Mouse (Mus musculus): ENCODE measurements at regions not wholly inside any gene's neighbourhood (a gene's known extent, or its start where the extent isn't known, plus 50 kb on each side); places are given as distances from the start of the nearest gene placed in this dataset.

DNA sequence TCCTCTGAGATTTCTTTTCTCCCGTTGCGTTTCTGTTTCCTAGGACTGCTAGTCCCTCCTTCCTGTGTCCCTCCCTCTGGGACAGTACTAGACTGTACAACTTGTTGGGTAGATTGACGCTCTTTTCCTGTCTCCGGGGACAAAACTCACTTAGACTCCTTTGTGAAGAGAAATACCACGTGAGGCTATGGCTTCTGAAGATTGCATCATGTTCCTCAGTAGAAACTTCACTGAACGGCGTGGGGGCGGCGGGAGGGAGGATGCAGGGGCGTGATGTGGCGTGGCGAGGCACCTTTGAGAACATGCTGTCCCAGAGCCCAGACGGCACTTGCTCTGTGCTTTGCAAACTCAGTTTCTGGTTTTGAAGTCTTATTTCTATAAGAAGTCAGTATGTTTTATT is 78.5 kb downstream of the Spata18 start:
- DNase-seq (ENCODE audit: low spot score in 2 of 2), result no peak

GRCm38 (mm10) chr5:73731423-73731822 is 80.2 kb downstream of the Spata18 start:
- no peak for DNase-seq (ENCODE audit: low spot score in 2 of 2)

GRCm38 (mm10) chr5:73731991-73732565 is 80.9 kb downstream of the Spata18 start:
- DNase-seq (ENCODE audit: low spot score in 2 of 2), result no peak

DNA sequence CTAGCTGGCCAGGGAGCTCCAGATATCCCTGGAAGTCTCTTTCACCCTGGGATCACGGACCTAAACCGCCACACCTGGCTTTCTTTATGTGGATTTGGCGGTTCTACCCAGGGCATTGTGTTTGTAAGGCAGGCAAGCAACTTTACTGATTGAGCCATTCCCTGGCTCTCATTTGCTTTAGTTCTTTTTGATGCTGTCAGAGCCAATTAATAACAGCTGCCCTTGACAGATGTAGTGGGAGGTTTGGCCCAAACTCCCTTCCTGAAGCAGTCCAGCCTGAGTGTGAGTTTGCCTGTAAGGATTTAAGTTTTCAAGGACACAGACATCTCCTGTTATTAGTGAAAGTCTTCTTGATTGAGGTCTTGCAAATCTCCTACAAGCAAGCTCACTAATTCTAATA is 89.6 kb downstream of the Spata18 start:
- no peak for DNase-seq (ENCODE audit: low spot score in 2 of 2)

GRCm38 (mm10) chr5:73741441-73741840 is 90.3 kb downstream of the Spata18 start:
- DNase-seq (ENCODE audit: low spot score in 2 of 2), result no peak

- DNase-seq (ENCODE audit: low spot score in 2 of 2), result no peak
Observed at GRCm38 (mm10) chr5:73743953-73744352, 92.8 kb downstream of the Spata18 start.

GRCm38 (mm10) chr5:73749791-73750190 is 98.6 kb downstream of the Spata18 start:
- DNase-seq (ENCODE audit: low spot score in 2 of 2), result no peak

- no peak for DNase-seq (ENCODE audit: low spot score in 2 of 2)
Observed at GRCm38 (mm10) chr5:73752225-73752644, 101.1 kb downstream of the Spata18 start.

DNA sequence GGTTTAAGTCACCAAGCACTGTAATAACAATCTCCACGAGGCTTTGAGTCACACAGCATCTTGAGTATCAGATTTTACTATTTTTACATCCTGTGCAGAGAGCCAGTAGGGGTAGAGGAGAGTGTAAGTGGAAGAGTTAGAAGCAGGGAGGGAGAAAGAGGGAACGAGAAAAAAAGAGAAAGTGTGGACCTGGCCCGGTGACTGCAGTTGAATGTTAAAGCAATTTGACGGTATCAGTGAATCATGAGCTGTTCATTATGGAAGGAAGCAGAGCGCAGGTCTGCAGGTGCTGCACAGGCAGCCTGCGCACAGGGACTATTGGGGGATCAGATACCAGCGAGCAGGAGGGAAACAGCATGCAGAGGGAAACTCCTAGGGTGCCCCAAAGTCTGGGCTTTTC is 102.6 kb downstream of the Spata18 start:
- no peak for DNase-seq (ENCODE audit: low spot score in 2 of 2)

GRCm38 (mm10) chr5:73758534-73758933 is 107.4 kb downstream of the Spata18 start:
- DNase-seq (ENCODE audit: low spot score in 2 of 2), result no peak

DNA sequence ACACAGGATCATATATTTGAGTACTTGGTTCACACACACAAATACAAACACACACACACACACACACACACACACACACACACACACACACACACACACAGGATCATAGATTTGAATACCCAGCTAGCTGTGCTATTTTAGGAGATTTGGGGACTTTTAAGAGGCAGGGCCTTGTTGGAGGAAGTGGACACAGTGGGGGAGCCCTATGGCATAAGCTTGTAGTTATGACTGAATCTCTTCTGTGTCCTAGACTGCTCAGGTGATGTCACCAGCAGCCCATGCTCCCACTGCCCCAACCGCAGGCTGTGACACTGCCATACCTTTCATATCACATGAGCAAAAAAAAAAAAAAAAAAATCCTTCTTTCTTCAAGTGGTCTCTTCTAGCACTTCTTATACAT is 110.1 kb downstream of the Spata18 start:
- DNase-seq (ENCODE audit: low spot score in 2 of 2), result no peak

DNA sequence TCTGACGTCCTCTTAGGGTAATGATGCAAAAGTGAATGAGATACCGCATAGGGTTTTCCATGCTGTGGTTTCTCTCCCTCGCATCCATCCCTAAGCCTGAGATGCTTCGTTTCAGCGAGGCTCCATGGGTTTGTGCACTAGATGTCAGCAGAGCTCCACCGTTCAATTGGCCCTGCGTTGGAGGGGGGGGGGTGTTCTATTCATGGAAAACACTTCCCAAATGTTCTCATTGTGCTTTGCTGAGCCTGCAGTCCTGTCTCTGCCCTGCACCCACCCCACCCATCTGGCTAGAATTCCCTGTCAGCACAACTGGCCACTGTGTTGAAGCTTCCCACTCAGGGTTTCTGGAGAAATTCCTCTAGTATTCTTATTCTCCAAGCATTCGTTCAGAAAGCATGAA is 110.5 kb downstream of the Spata18 start:
- peak; percentile 76 to 84 for DNase-seq (ENCODE audit: low spot score in 2 of 2)

GRCm38 (mm10) chr5:73764226-73764625 is 113.0 kb downstream of the Spata18 start:
- no peak for DNase-seq (ENCODE audit: low spot score in 2 of 2)

- no peak for DNase-seq (ENCODE audit: low spot score in 2 of 2)
Observed at GRCm38 (mm10) chr5:73765466-73765865, 114.3 kb downstream of the Spata18 start.

GRCm38 (mm10) chr5:73768253-73768652 is 117.1 kb downstream of the Spata18 start:
- no peak for DNase-seq (ENCODE audit: low spot score in 2 of 2)

DNA sequence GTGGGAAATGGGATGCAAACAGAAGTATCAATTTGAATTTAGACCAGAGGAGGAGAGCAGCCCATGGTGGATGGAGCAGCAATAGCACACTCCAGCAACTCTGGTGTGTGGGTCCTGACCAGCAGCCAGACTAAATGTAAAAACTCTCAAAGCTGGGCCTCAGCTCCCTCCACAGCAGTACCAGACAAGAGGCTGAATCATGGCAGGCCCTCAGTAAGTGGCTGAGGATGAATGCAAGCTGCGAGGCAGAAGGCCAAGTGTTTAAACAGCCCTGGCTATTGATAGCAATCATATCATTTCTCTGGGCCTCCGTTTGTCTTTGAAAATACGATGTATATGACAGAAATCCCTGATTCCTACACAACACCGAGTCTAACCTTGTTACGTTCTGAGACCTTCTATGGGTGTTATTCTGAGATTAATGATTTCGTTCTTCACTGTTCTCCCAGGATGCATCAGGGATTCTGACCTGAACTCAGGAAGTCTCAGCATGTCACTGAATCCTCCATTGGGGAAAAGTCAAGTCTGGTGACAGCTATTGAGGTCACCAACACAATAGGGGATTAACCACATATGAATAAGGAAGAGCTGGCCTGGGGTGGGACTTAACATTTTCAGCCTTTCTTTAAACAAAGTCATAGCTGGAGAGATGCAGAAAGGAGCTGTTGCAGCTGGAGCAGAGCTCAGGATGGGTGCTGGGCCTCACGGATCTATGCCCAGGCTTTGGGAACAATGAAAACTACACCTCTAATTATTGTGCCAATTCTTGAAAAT is 124.8 kb downstream of the Spata18 start:
- DNase-seq (ENCODE audit: low spot score in 2 of 2), result no peak

DNA sequence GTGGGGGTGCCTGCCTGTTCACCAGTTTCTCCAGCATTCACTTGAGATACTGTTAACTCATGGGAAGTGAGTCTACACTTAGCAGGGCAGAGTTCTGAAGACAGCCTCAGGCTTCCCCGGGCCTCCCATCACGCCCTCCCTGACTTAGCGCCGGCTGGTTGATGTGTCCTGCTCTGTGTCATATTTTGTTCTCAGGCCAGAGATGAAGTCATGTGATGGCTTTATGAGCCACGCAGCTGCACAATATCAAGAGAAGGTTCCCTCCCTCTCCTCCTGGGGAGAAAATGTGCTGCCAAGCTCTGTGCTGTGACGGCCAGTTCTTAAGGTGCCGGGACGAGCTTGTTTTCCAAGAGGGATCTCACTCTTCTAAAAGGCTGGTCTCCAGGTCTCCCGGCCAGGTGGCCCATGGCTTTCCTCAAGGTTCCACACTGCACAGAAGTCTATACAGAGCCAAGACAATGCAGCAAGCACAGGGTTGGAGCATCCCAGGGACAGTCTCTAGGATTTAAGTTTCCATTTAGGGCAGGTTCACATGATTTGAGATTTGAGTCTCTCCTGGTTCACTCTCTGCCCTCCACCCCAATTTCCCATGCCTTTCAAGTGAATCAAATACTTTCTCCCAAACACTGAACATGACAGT is 126.2 kb downstream of the Spata18 start:
- DNase-seq (ENCODE audit: low spot score in 2 of 2), result no peak

GRCm38 (mm10) chr5:73781190-73781940 is 130.2 kb downstream of the Spata18 start:
- DNase-seq (ENCODE audit: low spot score in 2 of 2), result no peak

DNA sequence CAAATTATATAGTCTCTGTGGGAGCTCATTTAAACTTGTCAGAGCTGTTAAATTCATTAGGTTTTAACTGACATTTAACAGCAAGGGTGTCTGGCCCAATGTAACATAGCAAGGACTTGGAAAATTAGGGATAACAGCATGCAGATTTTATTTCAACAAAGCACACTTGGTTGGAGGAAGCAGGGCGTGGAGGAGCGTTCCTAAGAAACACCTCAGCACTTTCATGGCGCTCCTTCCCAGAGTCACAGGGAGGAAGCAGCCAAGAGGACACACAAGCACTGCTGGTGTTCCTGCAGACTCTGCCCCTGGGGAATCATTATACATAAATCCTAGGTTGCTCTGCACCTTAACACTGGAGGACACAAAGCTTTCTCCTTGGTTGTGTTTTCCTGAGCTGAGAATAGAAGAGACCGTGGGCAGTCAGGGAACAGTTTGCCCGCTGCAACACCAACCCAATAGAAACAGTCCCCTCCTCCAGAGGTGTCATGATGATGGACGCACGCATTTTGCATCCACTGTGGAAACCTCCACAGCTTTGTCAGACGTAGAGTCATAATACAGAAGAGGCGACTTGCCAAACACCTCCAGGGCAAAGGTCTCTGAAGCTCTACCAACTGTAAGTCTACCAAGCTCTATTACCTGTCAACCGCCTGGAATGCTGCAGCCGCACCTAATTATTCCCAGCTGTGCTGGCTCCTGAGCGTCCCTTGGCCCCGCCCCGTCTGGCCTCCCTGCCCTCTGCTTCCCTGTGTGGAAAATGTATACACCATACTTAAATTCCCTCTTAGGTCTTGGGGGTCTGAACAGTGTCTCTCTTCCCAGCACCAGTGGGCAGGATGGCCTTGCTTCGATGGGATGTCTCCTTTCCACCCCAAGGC is 131.3 kb downstream of the Spata18 start:
- DNase-seq (ENCODE audit: low spot score in 2 of 2), result no peak

- DNase-seq (ENCODE audit: low spot score in 2 of 2), result no peak
Observed at GRCm38 (mm10) chr5:73787275-73787674, 136.1 kb downstream of the Spata18 start.

DNA sequence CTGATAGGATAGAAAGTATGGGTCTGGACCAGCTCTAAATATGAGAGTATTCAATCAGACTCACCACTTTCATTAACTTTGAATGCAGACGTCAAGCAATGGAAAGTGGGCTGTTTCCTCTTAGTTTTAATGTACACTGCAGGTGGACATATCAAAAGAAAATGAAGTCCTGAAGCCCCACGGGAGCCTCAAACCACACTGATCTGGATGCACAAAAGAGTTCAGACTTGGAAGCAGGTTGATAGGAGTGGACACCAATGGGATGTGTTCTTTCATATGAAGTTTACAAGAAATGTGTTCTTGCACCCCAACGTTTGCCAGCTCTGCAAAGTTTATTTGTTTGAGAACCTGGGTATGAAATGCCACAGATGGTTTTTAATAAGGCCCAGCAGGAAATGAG is 141.0 kb downstream of the Spata18 start:
- no peak for DNase-seq (ENCODE audit: low spot score in 2 of 2)

Measured in right cerebral cortex, postnatal 10 days (tissue).